Mouse (Mus musculus) liver, embryonic 15.5 days (tissue): Measurements from ENCODE around the gene Slc7a5. TPM values are rescaled to one million over a fixed set of nuclear protein-coding genes. Genes with fewer than 3 reads are reported as not detected.

Experiments
- ATAC-seq: fragments of 200-750 bp; cut with Nextera tagmentation; 2 replicates; pipeline ENCODE4 v1.8.0; 2017; ENCODE audit warnings: moderate number of reproducible peaks, mild to moderate bottlenecking, moderate library complexity; ENCODE audit not compliant: insufficient read depth
- H3K27ac ChIP-seq: fragments of 300-500 bp; sonication (generic); replicated peaks from 2 replicates; pipeline ENCODE4 v1.5.1; 2015; ENCODE audit warnings: mild to moderate bottlenecking, inconsistent platforms
- H3K27me3 ChIP-seq: fragments of 300-500 bp; sonication (generic); 2 replicates; pipeline ENCODE4 v1.6.1; 2015; ENCODE audit warnings: mild to moderate bottlenecking, inconsistent platforms
- H3K36me3 ChIP-seq: fragments of 300-500 bp; sonication (generic); replicated peaks from 2 replicates; pipeline ENCODE4 v1.6.1; 2015; ENCODE audit warnings: moderate library complexity, mild to moderate bottlenecking, inconsistent platforms
- H3K4me1 ChIP-seq: fragments of 300-500 bp; sonication (generic); replicated peaks from 2 replicates; pipeline ENCODE4 v1.6.1; 2015; ENCODE audit warnings: inconsistent platforms
- H3K4me2 ChIP-seq: fragments of 300-500 bp; sonication (generic); 2 replicates; pipeline ENCODE4 v1.6.1; 2015; ENCODE audit warnings: moderate library complexity, mild to moderate bottlenecking, inconsistent platforms
- H3K4me3 ChIP-seq: fragments of 300-500 bp; sonication (generic); replicated peaks from 2 replicates; pipeline ENCODE4 v1.5.1; 2015; ENCODE audit warnings: mild to moderate bottlenecking, inconsistent platforms
- H3K9ac ChIP-seq: fragments of 300-500 bp; sonication (generic); 2 replicates; pipeline ENCODE4 v1.6.1; 2015; ENCODE audit warnings: moderate library complexity, mild to moderate bottlenecking, inconsistent platforms
- H3K9me3 ChIP-seq: fragments of 300-500 bp; sonication (generic); replicated peaks from 2 replicates; pipeline ENCODE4 v1.6.1; 2016; ENCODE audit warnings: inconsistent platforms
- WGBS: fragments of 180-500 bp; shearing (Covaris S2); methylation state at CpG from one replicate; pipeline ENCODE4 v1.1.7; 2015; ENCODE audit warnings: mixed read lengths; ENCODE audit not compliant: insufficient replicate concordance; 5-methylcytosine and 5-hydroxymethylcytosine counted together
- polyA plus RNA-seq: library from polyadenylated mRNA; unstranded; fragments of >200 nt; fragmentation: Nextera tagmentation; extraction: Ambion mirVana; gene quantifications from 2 replicates; pipeline ENCODE4 v1.2.1, GENCODE M21; 2015

Slc7a5 gene
- polyA plus RNA-seq, 1 experiment from 2014 or later, result 38.2 TPM

GRCm38 (mm10) chr8:121924681-121925080, 17.2 kb upstream of the Slc7a5 start:
- Histone ChIP-seq H3K9me3 (no peaks in the 10 kb centered on the region), H3K4me3 (no peak overlapping the region), H3K4me2 (no peak overlapping the region), H3K27me3 (no peaks in the 10 kb centered on the region; the same call in 1 of the 2 replicates), H3K4me1 (no peaks in the 10 kb centered on the region), H3K27ac (no peak overlapping the region), H3K36me3 (no peaks in the 10 kb centered on the region), H3K9ac (no peak overlapping the region)
- ATAC-seq, result no peak
- 59% methylated on average over 5 of the region's 5 CpGs for WGBS

GRCm38 (mm10) chr8:121922101-121922500, 14.6 kb upstream of the Slc7a5 start:
- Histone ChIP-seq H3K4me3 (no peak overlapping the region), H3K4me1 (no peaks in the 10 kb centered on the region), H3K9ac (no peak overlapping the region), H3K27ac (no peak overlapping the region), H3K27me3 (no peaks in the 10 kb centered on the region), H3K36me3 (no peaks in the 10 kb centered on the region), H3K4me2 (no peak overlapping the region), H3K9me3 (no peaks in the 10 kb centered on the region)
- ATAC-seq, result no peak
- WGBS, result 54% methylated on average over 8 of the region's 8 CpGs

DNA sequence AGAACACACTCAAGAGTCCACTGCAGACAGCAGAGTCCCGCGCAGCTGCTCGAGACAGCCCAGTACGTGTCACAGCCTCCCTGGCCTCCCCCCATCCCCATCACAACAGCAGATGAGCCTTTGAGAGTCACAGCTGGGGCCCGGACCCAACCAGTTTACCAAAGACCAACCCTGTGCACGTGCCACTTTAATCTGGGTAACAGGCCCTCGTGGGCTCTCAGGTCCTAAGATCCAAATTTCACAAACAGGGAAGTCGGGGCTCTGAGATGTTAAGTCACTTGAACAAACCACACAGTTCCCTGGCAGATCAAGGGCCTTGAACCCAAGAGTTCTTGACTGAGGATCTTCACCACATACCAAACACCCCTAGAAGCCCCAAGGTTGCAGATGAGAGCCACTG, 14.1 kb upstream of the Slc7a5 start:
- no peak overlapping the region for H3K4me2 ChIP-seq
- no peaks in the 10 kb centered on the region for H3K27me3 ChIP-seq
- H3K9me3 ChIP-seq, result no peaks in the 10 kb centered on the region
- WGBS, result 68% methylated on average over 8 of the region's 8 CpGs
- no peak overlapping the region for H3K9ac ChIP-seq
- H3K4me1 ChIP-seq, result no peaks in the 10 kb centered on the region
- H3K27ac ChIP-seq, result no peak overlapping the region
- ATAC-seq, result no peak
- H3K4me3 ChIP-seq, result no peak overlapping the region
- no peaks in the 10 kb centered on the region for H3K36me3 ChIP-seq

GRCm38 (mm10) chr8:121919731-121920130, 12.2 kb upstream of the Slc7a5 start:
- no peak for ATAC-seq
- Histone ChIP-seq H3K27ac (no peak overlapping the region), H3K9ac (no peak overlapping the region), H3K4me3 (no peak overlapping the region), H3K27me3 (no peaks in the 10 kb centered on the region), H3K9me3 (no peaks in the 10 kb centered on the region), H3K4me2 (no peak overlapping the region), H3K36me3 (no peaks in the 10 kb centered on the region), H3K4me1 (no peaks in the 10 kb centered on the region)
- WGBS, result 61% methylated on average over 3 of the region's 3 CpGs

GRCm38 (mm10) chr8:121919158-121919557, 11.7 kb upstream of the Slc7a5 start:
- H3K27me3 ChIP-seq, result no peaks in the 10 kb centered on the region
- H3K4me2 ChIP-seq, result no peak overlapping the region
- no peak overlapping the region for H3K4me3 ChIP-seq
- WGBS, result 60% methylated on average over 4 of the region's 4 CpGs
- H3K4me1 ChIP-seq, result no peaks in the 10 kb centered on the region
- no peaks in the 10 kb centered on the region for H3K9me3 ChIP-seq
- no peak for ATAC-seq
- no peak overlapping the region for H3K27ac ChIP-seq
- H3K9ac ChIP-seq, result no peak overlapping the region
- no peaks in the 10 kb centered on the region for H3K36me3 ChIP-seq

DNA sequence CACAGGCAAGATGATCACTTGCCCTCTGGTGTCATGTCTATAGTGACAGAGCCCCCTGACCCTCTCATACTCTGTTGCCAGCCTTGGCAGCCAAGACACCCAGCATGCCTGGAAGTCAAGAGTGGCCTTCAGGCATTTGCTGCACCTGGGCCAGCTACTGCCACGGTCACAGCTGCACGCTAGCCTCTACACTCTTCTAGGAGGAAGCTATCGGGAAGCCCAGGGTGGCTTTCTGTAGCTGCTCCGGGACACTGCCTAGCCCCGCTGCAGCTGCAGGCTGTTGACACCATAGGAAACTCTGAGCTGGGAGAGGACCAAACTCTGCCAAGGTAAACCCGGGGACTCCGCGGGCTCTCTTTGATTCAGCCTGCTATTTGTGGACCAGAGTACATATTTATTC, 5.9 kb upstream of the Slc7a5 start:
- H3K9ac ChIP-seq, result no peak overlapping the region
- H3K4me1 ChIP-seq, result peaks cover 48% of the 10 kb centered on the region
- WGBS, result 67% methylated on average over 8 of the region's 8 CpGs
- no peak for ATAC-seq
- H3K36me3 ChIP-seq, result no peaks in the 10 kb centered on the region
- H3K27ac ChIP-seq, result no peak overlapping the region
- no peaks in the 10 kb centered on the region for H3K27me3 ChIP-seq
- H3K4me3 ChIP-seq, result no peak overlapping the region
- no peaks in the 10 kb centered on the region for H3K9me3 ChIP-seq
- H3K4me2 ChIP-seq, result no peak overlapping the region

GRCm38 (mm10) chr8:121912831-121913230, 5.3 kb upstream of the Slc7a5 start:
- 43% methylated on average over 3 of the region's 3 CpGs for WGBS
- no peak overlapping the region for H3K27ac ChIP-seq
- ATAC-seq, result no peak

DNA sequence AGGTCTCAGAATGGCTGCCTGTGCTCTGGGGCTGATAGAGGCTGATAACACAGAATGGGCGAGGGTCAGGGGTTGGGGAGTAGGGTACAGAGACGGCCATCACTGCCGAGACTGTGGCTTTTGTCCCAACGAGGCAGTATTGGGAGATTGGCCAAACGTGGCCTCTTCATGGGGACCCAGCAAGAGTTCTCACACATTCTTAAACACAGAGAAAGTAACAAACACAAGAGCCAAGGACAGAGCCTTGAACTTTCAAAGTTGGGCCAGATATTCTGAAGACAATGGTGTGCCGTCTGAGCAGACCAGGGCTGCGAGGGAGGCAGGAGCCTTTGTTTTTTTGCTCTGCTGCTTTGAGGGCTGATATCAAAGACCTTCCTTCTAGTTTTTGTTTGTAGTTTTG, 4.5 kb upstream of the Slc7a5 start:
- no peak for ATAC-seq
- no peak overlapping the region for H3K4me2 ChIP-seq
- H3K36me3 ChIP-seq, result no peaks in the 10 kb centered on the region
- H3K9ac ChIP-seq, result no peak overlapping the region
- no peaks in the 10 kb centered on the region for H3K27me3 ChIP-seq
- H3K4me3 ChIP-seq, result no peak overlapping the region
- H3K27ac ChIP-seq, result no peak overlapping the region
- peaks cover 58% of the 10 kb centered on the region for H3K4me1 ChIP-seq
- WGBS, result 54% methylated on average over 7 of the region's 7 CpGs
- no peaks in the 10 kb centered on the region for H3K9me3 ChIP-seq

More at GRCm38 (mm10) chr8:121912831-121913230, 5.3 kb upstream of the Slc7a5 start:
- no peaks in the 10 kb centered on the region for H3K9me3 ChIP-seq
- no peak overlapping the region for H3K4me2 ChIP-seq
- H3K27me3 ChIP-seq, result no peaks in the 10 kb centered on the region
- H3K4me1 ChIP-seq, result peaks cover 54% of the 10 kb centered on the region
- no peak overlapping the region for H3K9ac ChIP-seq
- H3K4me3 ChIP-seq, result no peak overlapping the region
- H3K36me3 ChIP-seq, result no peaks in the 10 kb centered on the region

DNA sequence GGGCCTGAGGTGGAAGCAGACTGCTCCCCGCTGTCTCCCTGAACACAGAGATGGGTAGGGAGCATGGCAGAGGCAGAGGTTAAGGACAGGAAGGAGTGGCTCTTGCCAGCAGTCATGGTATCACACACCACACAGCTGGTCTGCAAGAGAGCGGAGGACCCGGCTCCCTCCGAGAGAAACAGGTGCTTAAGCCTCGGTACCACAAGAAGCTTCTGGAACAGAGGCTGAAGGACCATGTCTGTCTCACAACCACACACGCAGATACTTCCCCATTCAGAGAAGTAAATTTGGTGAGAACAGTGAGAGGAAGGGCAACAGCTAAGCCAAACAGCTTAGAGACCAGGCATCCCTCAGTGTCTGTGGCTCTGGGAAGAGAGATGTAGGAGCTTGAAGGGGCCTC, 3.9 kb upstream of the Slc7a5 start:
- Histone ChIP-seq H3K9ac (no peak overlapping the region), H3K4me2 (no peak overlapping the region), H3K9me3 (no peaks in the 10 kb centered on the region), H3K4me3 (no peak overlapping the region), H3K27me3 (no peaks in the 10 kb centered on the region), H3K27ac (no peak overlapping the region), H3K4me1 (peaks cover 58% of the 10 kb centered on the region), H3K36me3 (no peaks in the 10 kb centered on the region)
- WGBS, result 56% methylated on average over 6 of the region's 6 CpGs
- no peak for ATAC-seq

DNA sequence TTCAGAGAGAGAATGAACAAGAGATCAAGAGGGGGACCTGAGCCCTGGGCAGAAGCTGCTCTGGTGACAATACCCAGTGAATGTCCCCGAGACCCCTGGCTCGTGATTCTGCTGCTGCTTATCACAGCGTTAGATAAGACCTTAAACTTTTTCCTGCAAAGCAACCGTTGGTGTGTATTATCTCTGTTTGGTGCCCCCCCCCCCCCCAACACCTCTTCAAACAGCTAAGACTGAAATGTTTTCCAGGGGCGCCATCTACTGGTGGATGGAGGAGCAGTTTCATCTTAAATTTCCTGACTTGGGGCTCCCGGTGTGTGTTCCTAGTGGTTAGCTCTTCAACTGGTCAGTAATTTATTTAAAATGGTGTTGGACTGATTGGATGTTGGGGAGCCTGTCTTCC, 2.2 kb upstream of the Slc7a5 start:
- no peaks in the 10 kb centered on the region for H3K9me3 ChIP-seq
- no peak overlapping the region for H3K9ac ChIP-seq
- no peak for ATAC-seq
- H3K4me2 ChIP-seq, result 0 out of 2 replicates have a peak overlapping the region, but pooled peaks have one; percentile 10
- H3K27ac ChIP-seq, result no peak overlapping the region
- peaks cover 75% of the 10 kb centered on the region for H3K4me1 ChIP-seq
- peaks cover 9% of the 10 kb centered on the region for H3K36me3 ChIP-seq
- H3K4me3 ChIP-seq, result no peak overlapping the region
- H3K27me3 ChIP-seq, result no peaks in the 10 kb centered on the region
- under 1% methylated on average over 6 of the region's 6 CpGs for WGBS

DNA sequence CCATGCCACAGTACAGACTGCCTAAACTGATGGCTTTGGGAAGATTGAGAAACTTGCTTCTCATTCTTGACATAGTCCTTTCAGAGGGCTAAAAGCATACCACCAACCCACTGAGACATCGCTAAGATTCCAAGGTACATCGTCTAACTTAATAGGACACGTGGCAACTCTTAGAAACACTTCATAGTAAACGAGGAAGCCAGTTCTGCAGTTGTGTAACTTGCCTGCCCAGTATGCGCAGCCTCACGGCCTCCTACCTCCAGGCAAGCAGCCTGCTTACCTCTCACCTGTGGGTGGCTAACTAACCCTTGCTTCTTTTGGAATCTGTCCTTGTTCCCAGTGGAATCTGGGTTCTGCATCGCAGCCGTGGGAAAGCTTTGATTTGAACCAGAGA, 1.7 kb upstream of the Slc7a5 start:
- Histone ChIP-seq H3K27me3 (no peaks in the 10 kb centered on the region), H3K36me3 (peaks cover 15% of the 10 kb centered on the region), H3K4me3 (no peak overlapping the region), H3K4me2 (0 out of 2 replicates have a peak overlapping the region, but pooled peaks have one; percentile 10), H3K27ac (peak overlapping the region; percentile 46; the same call in 1 of the 2 replicates), H3K4me1 (peaks cover 81% of the 10 kb centered on the region), H3K9me3 (no peaks in the 10 kb centered on the region), H3K9ac (0 out of 2 replicates have a peak overlapping the region, but pooled peaks have one; percentile 12)
- no peak for ATAC-seq
- 44% methylated on average over 8 of the region's 8 CpGs for WGBS
